Mouse (Mus musculus): Measurements from ENCODE around the gene Smug1.

Smug1 gene

DNA sequence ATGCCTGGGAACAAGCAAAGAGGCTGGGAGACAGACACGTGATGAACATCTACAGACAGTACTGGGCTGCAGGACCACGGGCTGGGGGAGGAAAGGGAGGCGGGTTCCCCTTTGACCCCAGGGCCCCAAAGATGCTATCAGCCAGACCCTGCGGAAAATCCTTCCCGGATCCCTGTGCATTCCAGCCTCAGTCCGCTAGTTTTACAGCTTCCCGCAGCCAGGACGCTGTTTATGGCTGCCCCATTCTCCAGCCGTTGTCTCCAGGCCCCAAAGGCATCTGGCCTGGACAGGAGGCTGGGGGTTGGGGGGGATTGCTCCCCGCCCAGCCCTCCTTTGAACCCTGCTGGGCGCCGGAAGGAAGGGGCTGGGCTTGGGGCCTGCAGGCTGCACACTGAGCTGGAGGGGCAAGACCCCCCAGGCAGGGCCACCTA is 10.7 kb upstream of the Smug1 start:
- no peak for DNase-seq (ENCODE audit: low spot score)

DNA sequence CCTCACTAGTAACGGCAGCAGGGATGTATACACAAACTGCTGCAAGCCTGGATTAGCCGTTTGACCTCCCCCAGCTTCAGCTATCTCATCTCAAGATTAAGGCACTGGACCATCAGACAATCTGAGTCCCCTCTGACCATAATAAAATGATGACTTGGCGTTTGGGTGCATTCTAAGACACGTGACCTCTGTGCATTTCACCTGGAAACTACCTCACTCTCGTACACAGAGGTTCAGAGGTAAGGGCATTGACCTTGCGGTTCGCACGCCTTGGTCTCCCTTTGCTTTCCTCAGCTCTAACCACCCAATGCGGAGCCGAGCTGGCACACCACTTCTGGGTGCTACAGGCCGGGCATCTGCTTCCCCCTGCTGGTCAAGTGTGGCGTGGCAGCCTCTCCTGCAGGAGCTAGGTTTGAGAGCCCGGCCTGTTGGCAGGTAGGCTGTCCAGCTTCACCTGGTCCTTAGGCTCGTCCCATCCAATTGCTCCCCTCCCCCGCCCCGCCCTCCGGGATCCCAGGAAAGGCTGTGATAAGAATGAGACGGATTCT is 10.1 kb upstream of the Smug1 start:
- peak; percentile 71 for DNase-seq (ENCODE audit: low spot score)

DNA sequence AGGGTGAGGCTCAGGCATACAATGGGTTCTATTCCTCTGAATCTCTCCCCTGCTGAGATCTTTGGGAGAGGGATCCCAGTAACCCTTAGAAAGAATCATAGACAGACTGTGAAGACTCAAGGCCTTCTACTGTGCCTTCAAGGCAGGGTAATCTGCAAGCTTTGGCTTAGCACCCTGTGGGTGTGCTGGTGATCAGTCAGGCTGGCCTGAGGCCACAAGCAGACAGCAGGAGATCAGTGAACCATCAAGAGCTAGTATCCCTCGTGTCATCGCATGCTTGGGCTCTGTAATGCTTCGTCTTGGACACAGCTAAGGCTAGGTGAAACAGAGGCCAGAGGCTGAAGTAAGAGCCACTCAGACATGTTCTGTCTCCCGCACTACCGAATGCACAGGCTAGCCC is 6.4 kb upstream of the Smug1 start:
- DNase-seq (ENCODE audit: low spot score), result no peak

DNA sequence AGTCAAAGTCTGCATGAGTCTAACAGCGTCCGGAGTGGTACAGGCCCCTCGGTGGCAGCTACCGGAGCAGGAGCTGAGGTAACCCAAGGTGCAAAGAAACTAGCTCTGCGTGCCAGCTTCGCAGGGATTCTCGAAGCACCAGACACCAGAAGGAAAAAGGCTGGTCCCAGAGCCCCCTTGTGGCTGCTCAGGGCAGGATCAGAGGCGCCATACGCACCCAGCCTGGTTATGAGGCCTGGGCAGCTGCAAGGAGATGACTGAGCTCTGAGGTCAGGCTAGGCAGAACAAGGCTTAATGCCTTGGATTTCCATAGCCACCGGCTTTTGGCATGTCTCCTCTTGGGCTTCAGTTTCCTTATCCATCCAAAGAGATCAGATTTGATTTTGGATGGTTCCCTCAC is 5.6 kb upstream of the Smug1 start:
- DNase-seq (ENCODE audit: low spot score), result peak; percentile 52

DNA sequence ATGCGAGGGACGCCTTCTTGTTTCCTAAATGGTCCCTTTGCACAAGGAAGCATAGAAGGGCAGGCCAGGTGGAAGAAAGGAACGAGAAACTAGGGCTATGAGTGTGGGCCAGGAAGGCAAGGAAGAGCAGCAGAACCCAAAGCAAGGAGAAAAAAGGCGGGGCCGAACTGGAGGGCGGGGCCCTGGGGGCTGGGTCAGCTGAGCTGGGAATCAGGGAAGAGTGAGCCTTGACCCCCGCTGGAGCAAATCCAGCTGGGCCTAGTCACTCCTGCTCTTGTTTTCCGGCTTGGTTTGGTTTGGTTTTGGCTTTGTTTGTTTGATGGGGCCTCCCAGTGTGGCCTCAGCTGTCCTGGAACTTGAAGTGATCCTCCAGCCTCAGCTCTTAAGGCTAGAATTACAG is 4.4 kb upstream of the Smug1 start:
- DNase-seq (ENCODE audit: low spot score), result peak; percentile 59

DNA sequence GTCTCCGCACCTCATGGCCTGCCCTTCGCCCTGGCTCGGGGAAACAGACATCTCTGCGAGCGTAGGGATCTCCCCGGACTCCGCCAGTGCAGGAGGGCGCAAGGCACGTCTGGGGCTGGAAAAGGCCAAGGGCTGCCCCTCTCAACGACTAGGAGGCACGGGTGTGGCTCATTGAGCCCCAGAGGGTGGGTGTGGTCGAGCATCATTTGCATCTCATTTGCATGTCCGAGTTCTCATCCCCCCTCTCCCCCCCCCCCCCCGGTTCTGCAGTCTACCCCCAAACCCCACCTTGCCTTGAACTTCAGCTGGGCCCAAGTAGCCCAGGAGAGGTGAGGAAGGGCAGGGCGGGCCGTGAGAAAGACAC is 3.4 kb upstream of the Smug1 start:
- no peak for DNase-seq (ENCODE audit: low spot score)

DNA sequence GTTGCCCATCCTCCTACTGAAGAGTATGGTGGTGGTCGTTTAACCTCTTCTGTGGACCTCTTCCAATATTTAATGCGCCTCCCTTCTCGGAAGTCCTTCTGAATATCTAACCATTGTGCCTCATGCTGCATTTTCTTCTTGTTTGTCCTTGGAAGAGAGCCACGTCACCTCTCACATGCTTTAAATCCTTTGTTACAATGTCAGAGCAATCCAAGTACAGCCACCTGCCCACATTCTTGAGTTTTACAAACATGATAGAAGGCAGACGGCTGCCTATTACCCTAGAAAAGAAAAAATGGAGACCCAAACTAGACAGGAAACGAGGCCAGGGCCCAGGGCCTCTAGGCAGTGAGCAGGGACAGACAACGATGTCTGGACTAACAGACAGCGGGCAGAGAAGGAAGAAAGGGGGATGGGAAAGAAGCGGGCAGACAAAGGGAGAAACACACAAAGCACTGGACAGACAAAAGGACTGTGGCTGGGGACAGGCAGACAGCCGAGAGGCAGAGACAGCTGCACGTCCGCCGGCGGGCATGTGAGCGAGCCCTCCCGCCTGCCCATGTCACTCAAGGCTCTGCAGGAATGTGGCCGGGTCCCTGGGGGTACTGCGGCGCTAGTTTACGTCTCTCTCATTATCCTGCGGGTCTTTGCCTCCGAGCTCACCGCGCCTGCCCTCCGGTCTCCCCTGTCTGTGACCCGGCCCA is 2.9 kb upstream of the Smug1 start:
- DNase-seq (ENCODE audit: low spot score), result no peak

DNA sequence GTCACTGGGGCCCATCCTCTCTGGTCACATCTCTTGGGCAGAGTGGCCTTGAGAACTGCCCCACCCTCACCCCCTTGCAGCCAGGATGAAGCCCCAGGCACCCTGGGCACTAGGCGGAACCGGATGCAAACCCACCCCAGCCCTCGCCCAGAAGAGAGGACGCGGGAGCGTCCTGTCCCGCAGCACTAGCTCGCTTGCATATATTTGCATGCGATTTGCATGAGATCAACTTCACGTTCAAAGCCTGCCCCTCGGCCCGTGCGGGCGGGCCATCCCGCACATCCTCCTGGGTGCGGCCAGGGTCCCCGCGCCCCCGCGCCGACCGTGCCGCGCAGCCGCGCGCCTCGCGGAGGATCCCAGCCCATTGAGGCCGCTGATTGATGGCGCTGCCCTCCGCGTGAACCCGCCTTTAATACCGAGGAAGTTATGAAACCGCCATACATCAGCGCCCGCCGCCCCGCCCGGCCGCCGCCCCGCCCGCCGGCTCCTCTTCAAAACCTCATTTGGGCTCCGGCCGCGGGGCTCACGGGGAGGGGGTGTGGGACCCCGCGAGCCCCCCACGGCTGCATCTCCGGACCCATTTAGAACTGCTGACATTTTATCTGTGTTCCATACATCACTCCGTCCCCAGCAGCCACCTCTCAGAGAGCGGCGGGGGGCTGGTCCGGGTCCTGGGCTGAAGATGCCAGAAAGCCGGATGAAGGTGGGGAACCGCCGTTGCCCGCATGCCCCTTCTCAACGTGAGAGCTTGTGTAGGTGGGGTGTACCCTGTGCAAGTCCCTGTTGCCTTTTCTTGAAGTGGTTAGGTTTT is 2.1 kb upstream of the Smug1 start:
- DNase-seq (ENCODE audit: low spot score), result no peak

DNA sequence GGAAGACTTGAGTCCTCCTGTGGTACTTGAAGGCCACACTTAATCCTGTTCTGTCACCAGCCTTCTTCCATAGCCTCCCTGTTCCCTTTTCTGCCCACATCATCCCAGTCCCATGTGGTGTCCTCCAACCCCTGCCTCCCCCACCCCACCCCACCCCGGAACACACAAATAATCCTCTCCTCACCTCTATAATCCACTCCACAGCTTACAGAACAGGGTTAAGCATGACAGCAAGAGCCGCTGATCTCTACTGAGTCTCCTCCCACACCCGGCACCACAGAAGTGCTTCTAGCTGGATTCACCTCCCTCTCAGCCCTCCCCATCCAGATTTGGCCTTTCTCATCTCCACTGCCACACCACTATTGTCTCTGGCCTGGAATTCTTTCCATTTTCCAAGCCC is 894 bp upstream of the Smug1 start:
- DNase-seq (ENCODE audit: low spot score), result no peak

DNA sequence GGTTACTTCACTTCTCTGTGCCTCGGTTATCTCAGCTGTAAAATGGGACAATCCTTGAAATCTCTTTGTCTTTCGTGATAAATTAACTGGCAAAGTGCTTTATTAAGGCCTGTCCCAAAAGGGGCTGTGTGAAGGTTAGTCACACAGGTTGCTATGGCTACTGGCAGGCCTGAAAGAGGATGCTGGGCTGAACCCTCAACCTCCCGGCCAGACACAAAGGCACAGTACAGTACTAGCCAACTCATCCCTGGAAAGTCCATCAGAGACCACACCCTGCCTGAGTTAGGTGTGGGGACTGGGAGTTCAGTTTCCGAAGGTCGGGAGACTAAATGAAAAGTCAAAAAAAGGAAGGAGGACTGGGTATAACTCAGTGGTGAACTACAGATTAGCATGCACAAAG is 968 bp downstream of the Smug1 start:
- DNase-seq (ENCODE audit: low spot score), result no peak

DNA sequence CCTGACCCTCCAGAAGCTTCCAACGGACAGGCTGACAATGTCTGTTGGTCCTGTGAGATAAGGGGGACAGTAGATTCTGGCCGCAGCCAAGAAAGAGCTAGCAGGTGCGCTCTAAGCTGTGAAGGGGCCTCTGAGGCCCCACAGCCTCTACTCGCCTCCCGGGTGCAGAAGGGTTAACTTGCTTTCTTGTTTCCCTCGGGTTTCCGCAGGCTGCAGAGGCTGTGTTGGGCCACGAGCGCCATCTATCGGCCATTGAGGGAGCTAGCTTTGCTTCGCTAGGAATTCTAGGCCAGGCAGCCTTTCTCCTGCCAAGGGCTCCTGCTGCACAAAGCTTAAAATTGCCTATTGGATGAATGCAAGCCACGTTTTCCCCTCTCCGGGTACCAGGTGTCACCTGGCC is 1.5 kb downstream of the Smug1 start:
- peak; percentile 77 for DNase-seq (ENCODE audit: low spot score)

DNA sequence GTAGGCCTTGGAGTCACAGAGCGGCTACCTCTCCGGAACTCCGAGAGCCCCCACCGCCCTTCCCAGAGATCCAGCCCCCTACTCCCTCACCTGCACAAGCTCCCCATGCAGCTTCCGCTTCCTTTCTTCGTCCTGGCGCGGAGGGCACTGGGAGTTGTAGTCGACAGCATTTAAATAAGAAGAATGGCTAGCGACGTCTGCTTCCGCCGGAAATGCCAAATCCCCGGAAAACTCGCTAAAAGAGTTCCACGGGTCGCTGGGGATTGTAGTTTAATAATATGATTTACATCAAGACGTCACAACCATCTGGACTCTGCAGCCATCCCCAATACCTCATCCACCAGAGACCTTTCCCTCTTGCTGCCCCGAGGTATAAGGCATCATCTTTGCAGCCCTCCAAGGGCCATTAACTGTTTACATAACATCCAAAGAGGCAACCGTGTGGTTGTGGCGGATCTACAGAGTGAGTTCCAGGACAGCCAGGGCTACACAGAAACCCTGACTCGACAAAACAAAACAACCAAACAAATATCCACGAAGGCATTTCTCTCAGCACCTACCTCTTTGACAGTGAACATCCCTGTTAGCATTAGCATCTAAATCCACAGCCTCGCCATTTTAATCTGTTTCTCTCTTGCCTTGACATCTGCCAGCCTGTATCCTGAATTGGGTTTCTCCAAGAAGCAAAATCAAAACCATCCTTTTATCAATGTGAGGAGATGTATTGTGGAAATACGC is 3.5 kb downstream of the Smug1 start:
- peak; percentile 82 for DNase-seq (ENCODE audit: low spot score)

DNA sequence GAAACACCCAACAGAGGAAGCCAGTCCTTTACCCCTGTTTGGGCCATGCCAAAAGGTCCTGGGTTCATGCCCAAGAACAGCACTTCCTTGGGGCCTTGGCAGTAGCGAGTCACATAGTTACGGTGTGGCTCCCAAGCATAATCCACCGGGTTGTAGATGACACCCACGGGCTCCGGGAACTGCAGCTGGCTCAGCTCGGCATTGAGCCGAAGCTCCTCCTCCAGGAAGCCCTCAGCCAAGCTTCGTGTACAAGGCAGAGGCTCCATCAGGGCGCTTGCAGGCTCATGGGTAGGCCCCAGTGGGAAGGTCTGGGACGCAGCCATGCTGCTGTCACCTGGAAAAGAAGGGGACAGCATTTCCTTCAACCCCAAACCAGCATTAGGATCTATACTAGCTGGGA is 9.3 kb downstream of the Smug1 start:
- no peak for DNase-seq (ENCODE audit: low spot score)

DNA sequence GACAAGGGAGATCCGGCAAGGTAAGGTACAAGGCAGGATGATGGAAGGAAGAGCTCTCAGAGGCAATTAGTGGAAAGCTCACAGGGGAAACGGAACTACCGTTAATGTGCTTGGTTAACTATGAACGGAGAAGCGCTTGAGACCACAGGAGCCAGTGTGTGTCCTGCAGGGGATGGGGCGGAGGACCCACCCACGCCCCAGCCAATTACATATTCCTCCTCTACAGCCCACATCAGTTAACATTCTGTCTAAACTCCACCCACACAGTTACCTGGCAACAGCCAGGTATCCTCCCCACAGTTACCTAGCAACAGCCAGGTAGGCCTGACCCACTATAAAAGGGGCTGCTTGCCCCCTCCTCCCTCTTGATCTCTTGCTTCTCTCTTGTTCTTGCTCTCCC is 10.0 kb downstream of the Smug1 start:
- DNase-seq (ENCODE audit: low spot score), result no peak

DNA sequence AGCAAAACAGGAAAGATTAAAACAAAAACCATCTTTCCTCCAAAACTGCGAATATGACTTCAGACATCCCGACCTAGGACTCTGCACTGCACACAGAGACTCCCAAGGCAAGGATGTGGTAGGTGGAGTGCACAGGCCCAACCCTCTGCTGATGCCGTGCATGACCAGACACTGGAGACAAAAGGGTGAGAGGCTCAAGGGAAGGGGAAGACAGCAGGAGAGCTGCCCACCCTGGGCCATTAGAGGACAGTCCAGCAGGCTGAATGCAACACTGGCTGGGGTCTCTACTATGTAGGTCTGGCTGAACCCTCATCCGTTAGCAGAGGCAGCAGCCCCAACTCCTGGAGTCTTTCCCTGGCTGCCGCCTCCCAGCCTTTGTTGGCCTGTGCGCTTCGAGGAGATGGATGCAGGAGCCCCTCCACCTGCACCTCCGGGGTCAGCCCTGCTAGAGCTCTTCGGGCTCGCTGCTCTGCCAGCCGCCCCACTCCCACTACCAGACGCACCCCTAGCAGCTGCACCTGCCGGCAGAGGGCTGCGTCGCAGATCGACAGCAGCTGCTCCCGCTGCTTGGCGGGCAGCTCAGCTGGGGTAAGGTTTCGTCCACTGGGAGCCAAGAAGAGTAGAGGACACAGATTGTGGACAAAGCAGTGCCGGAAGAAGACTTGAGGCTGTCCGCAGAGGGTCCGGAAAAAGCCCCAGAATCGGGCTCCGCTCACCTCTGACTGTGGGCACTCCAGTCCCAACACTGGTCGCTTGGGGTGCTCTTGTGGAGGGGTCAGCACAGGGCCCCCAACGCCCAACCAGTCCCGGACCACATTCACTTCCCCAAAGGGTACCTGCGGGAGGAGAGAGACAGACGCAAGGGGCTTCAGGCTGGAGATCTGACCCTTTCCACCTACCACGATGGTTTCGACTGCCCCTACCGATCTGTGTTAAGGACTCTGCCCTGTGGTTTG is 11.2 kb downstream of the Smug1 start:
- no peak for DNase-seq (ENCODE audit: low spot score)

DNA sequence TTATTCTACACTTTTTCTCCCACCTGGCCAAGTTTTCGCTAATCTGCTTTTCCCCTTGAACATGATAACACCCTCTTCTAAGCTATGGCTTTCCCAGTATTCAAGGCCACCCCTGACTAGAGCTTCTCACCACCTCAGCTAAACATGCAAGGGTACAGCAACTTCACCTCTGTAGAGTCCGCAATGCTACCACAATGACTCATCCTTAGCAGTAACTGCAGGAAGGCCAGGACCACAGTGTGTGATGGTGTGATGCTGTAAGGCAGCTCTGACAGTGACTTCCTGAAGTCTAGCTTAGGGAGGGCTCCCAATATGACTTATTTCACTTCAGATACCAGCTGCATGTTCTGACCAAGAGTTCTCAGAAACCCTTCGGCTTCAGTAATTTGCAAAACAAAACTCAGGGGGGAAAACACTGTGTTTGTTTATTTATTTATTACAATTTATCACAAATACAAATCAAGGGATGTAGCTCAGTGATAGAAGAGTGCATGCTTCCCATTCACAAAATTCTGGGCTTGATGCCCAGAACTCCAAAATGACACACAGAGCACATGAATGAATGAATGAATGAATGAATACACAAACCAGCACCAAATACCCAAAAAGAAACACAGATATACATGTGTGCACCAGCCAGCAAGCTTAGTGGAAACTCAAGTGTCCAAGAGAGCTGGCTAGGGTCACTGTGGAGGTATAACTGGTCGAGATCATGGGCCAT is 13.8 kb downstream of the Smug1 start:
- DNase-seq (ENCODE audit: low spot score), result no peak

DNA sequence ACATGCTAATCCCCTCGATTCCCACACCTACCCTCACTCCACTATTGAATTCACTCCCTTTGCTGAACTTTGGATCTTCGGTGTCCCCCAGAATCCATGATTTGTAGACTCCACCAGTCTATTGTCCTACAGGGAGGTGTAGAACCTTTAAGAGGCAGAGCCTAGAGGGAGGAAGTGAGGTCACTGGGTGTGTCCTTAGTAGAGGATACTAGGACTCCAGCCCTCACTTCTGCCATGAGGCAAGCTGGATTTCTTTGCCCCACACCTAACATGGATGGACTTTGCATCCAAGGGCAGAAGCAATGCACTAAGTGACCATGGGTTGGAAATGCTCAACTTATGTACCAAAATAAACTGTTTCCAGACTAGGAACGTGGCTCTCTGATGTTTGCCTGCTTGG is 14.5 kb downstream of the Smug1 start:
- DNase-seq (ENCODE audit: low spot score), result no peak

DNA sequence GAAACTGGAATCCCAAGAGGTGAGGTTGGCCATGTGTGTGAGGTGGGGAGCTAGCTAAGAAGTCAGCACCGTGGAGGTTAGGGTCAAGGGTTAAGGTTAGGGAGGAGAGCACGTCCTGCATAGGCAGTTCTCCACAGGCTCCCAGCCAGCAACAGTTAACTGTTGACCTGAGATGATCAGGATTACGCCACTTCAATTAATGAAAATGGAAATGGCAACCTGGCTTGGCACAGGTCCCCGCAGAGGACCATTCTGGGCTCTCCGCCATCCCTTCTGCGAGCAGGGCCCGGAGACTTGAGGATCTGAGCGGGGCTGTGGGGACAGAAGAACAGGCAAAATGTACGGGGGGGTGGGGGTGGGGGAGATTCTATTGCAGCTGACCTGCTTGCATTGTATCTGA is 19.1 kb downstream of the Smug1 start:
- no peak for DNase-seq (ENCODE audit: low spot score)

DNA sequence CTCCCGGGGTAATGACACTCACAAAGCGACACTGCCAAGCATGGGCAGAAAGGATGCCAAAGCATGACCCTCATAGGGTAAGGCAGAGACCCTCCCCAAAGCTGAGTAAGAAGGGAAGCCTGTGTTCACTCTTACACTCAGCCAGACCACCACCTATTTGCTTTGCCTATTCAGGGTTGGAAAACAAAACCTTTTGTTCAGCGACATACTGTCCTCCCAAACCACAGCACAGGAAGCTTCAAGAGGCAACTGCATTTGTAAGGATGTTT is 19.5 kb downstream of the Smug1 start:
- no peak for DNase-seq (ENCODE audit: low spot score)

DNA sequence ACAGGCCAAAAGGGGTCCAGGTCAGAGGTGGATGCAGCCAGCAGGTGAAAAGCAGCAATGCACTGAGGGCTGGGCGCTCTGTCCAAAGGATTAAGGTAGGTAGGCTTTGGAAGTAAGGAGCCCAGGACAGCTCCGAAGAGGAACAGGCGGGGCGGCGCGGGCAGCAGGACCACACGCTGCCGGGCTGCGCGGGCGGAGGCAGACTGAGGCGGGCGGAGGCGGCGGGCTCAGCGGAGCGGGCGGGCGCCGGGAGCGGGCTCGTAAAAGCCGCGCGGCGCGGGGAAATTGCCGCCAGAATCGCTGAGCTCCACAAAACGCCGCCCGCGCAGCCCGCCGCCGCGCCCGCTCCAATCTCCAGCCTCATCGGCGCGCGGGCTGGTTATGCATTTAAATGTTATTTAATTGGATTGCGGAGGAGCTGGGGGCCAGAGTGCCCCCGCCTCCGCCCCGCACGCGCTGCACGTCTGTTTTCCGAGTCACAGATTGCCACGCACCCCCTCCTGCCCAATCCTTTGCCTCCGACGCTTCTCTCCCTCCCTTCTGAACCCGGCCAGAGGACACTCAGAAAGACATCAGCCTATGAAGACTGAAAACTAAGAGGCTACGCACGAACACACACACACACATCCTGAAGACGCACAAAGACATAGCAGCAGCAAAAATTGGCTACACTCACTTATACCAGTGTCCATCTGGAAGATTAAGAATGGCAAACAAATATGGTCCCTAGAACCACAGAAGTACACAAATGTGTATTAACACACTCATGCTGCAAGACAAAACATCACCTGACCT is 20.1 kb downstream of the Smug1 start:
- no peak for DNase-seq (ENCODE audit: low spot score)
